Mouse (Mus musculus) heart, adult 2 months (tissue): Measurements from ENCODE around the gene Sema7a. TPM values are rescaled to one million over a fixed set of nuclear protein-coding genes. Genes with fewer than 3 reads are reported as not detected.

ENCODE experiments used
- DNase-seq, 2 experiments: peaks; one replicate each; pipeline ENCODE4 v3.0.0; 2021
- H3K27ac ChIP-seq: fragments of 200-600 bp; 2 replicates; pipeline ENCODE4 v1.8.1; 2022
- H3K27me3 ChIP-seq: fragments of 200-500 bp; 2 replicates; pipeline ENCODE4 v1.6.1; 2012; ENCODE audit warnings: mild to moderate bottlenecking, low read length, inconsistent platforms, mixed read lengths; ENCODE audit not compliant: control insufficient read depth, insufficient read depth
- H3K36me3 ChIP-seq: fragments of 200-500 bp; 2 replicates; pipeline ENCODE4 v1.6.1; 2012; ENCODE audit warnings: low read length, inconsistent platforms; ENCODE audit not compliant: control insufficient read depth, insufficient read depth
- H3K4me1 ChIP-seq: fragments of 200-500 bp; 2 replicates; pipeline ENCODE4 v1.6.1; 2011; ENCODE audit warnings: low read length; ENCODE audit not compliant: control insufficient read depth, insufficient read depth
- H3K4me3 ChIP-seq: fragments of 200-600 bp; 2 replicates; pipeline ENCODE4 v1.8.1; 2022
- H3K79me2 ChIP-seq: fragments of 200-500 bp; replicated peaks from 2 replicates; pipeline ENCODE4 v1.6.1; 2012; ENCODE audit warnings: mild to moderate bottlenecking, inconsistent platforms, low read length, moderate library complexity, mixed read lengths; ENCODE audit not compliant: control insufficient read depth, insufficient read depth
- H3K9ac ChIP-seq: fragments of 200-500 bp; 2 replicates; pipeline ENCODE4 v1.6.1; 2012; ENCODE audit warnings: low read depth, mild to moderate bottlenecking, control low read depth, inconsistent platforms, low read length, mixed read lengths
- CTCF ChIP-seq: fragments of 200-600 bp; IDR thresholded peaks from 2 replicates; pipeline ENCODE4 v1.8.1; 2022; ENCODE audit warnings: antibody characterized with exemption, mild to moderate bottlenecking, moderate library complexity
- EP300 ChIP-seq: fragments of 200-500 bp; IDR thresholded peaks from 2 replicates; pipeline ENCODE4 v1.6.1; 2011; ENCODE audit warnings: low read depth, low read length, control low read depth; ENCODE audit not compliant: insufficient read depth
- POLR2A ChIP-seq: fragments of 200-500 bp; IDR thresholded peaks from 2 replicates; pipeline ENCODE4 v1.6.1; 2011; ENCODE audit warnings: mild to moderate bottlenecking, low read depth, low read length, control low read depth; ENCODE audit not compliant: insufficient read depth
- WGBS: fragments of 180-500 bp; shearing (Covaris S2); methylation state at CpG from one replicate; pipeline ENCODE4 v1.1.7; 2018; 5-methylcytosine and 5-hydroxymethylcytosine counted together
- intact Hi-C: fragments of 180-260 bp; cut with DNase I; formaldehyde crosslinking; loops from one replicate; pipeline ENCODE4 v1.15.1; 2025
- polyA plus RNA-seq: library from polyadenylated mRNA; depleted of rRNA; stranded (reverse); fragments of >200 nt; gene quantifications from 2 replicates; pipeline ENCODE4 v1.2.3, GENCODE M21; 2012; rRNA removed
- total RNA-seq, 2 experiments: library from RNA; stranded (reverse); gene quantifications; 2 replicates each; pipeline ENCODE4 v1.2.3; 2021

The Sema7a gene
- total and polyA plus RNA-seq, 3 experiments, result 26.7 to 31.1 (median 29.0) TPM

DNA sequence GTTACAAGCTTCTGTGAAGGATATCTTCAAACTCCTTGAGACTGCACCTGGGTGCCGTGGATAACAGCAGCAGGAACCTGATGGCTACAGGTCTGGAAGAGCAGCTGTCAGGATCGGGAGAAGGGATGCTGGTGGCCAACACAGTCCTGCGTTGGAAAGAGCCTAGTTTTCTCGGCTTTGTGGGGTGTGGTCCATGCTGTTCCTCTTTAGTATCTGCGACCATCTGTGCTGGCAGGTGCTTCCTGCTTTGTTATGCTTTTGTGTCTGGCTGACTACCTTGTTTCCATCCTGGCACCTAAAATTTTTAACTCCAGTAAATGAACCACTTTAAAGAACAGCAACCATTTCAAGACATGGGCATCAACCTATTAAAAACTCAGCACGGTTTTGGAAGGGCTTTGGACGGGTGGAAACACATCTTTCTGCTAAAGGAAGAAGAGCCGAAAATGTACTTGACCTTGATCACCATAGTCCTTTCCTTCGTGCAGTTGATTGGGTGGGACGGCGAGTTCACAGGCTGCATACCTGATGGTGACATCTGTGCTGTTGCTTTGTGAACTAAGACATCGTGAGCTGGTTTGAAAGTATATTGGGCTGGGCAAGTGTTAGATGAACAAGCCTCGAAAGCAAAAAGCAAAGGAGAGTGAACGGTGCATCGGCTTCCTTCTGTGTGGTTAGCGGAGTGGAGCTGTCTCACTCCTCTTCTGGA is 66.0 kb downstream of the Sema7a start, which contains the start of gene Cyp11a1:
TSS of gene Cyp11a1 (plus strand) at position 659 of the 709 bp plus-strand sequence.
- Histone ChIP-seq H3K4me3 (no peak within 1 kb of the TSS), H3K79me2 (no peaks in the 10 kb centered on the region), H3K4me1 (no peaks in the 10 kb centered on the region), H3K9ac (no peak within 1 kb of the TSS), H3K27ac (no peak within 1 kb of the TSS), H3K36me3 (no peaks in the 10 kb centered on the region), H3K27me3 (no peaks in the 10 kb centered on the region)
- WGBS, result 77% methylated on average over 16 of the region's 16 CpGs
- no peak for DNase-seq
- no peak for TF ChIP-seq EP300
- no peak for TF ChIP-seq POLR2A
- no peak for TF ChIP-seq CTCF
- intact Hi-C loops, result no loop called here

- Histone ChIP-seq H3K9ac (no peak overlapping the region), H3K27ac (no peak overlapping the region), H3K4me3 (no peak overlapping the region), H3K27me3 (no peaks in the 10 kb centered on the region), H3K36me3 (no peaks in the 10 kb centered on the region), H3K4me1 (no peaks in the 10 kb centered on the region), H3K79me2 (no peaks in the 10 kb centered on the region)
- TF ChIP-seq POLR2A (no peak), EP300 (no peak), CTCF (no peak)
- no peak for DNase-seq
- intact Hi-C loops, result no loop called here
- 60% methylated on average over 12 of the region's 12 CpGs for WGBS
Observed at GRCm38 (mm10) chr9:58008336-58009014, 68.6 kb downstream of the Sema7a start.

DNA sequence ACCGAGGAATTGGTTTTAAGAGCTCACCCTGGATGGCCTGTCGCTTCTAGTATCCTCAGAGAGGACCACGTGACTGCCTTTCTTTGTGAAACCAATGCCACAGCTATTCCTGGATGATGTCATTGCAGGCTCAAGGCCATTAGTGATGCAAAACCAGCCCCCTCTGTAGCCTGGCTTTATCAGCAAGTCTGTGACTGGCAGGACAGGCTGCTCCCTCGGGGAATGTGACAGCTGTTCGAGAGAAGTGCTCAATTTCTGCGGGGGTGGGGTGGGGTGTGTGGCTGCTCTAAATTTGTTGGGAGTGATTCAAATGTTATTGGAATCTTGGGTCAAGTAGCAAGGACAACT is 69.1 kb downstream of the Sema7a start:
- no peaks in the 10 kb centered on the region for H3K79me2 ChIP-seq
- no peaks in the 10 kb centered on the region for H3K36me3 ChIP-seq
- no peak overlapping the region for H3K27ac ChIP-seq
- no peak overlapping the region for H3K9ac ChIP-seq
- H3K4me3 ChIP-seq, result no peak overlapping the region
- no peaks in the 10 kb centered on the region for H3K27me3 ChIP-seq
- intact Hi-C loops, result no loop called here
- H3K4me1 ChIP-seq, result no peaks in the 10 kb centered on the region
- TF ChIP-seq EP300 (peak; percentile 71; the same call in 1 of the 2 replicates), CTCF (no peak), POLR2A (no peak)
- WGBS, result 2% methylated on average over 6 of the region's 6 CpGs
- DNase-seq, result peak; percentile 56 to 75

GRCm38 (mm10) chr9:58009588-58009987 is 69.7 kb downstream of the Sema7a start:
- 50% methylated on average over 3 of the region's 3 CpGs for WGBS
- H3K27ac ChIP-seq, result no peak overlapping the region
- intact Hi-C loops, result no loop called here
- H3K4me1 ChIP-seq, result no peaks in the 10 kb centered on the region
- H3K79me2 ChIP-seq, result no peaks in the 10 kb centered on the region
- H3K27me3 ChIP-seq, result no peaks in the 10 kb centered on the region
- H3K9ac ChIP-seq, result no peak overlapping the region
- no peak overlapping the region for H3K4me3 ChIP-seq
- H3K36me3 ChIP-seq, result no peaks in the 10 kb centered on the region
- no peak for TF ChIP-seq POLR2A
- no peak for TF ChIP-seq EP300
- TF ChIP-seq CTCF, result peak; percentile 26; the same call in 1 of the 2 replicates
- DNase-seq, result no peak

- 58% methylated on average over 7 of the region's 7 CpGs for WGBS
- H3K27ac ChIP-seq, result no peak overlapping the region
- H3K4me1 ChIP-seq, result no peaks in the 10 kb centered on the region
- no peak overlapping the region for H3K4me3 ChIP-seq
- TF ChIP-seq CTCF, result no peak
- no peak for TF ChIP-seq EP300
- TF ChIP-seq POLR2A, result no peak
- no peaks in the 10 kb centered on the region for H3K36me3 ChIP-seq
- H3K79me2 ChIP-seq, result no peaks in the 10 kb centered on the region
- no peak overlapping the region for H3K9ac ChIP-seq
- no peak for DNase-seq
- no peaks in the 10 kb centered on the region for H3K27me3 ChIP-seq
- intact Hi-C loops, result no loop called here
Observed at GRCm38 (mm10) chr9:58011027-58011426, 71.1 kb downstream of the Sema7a start.

DNA sequence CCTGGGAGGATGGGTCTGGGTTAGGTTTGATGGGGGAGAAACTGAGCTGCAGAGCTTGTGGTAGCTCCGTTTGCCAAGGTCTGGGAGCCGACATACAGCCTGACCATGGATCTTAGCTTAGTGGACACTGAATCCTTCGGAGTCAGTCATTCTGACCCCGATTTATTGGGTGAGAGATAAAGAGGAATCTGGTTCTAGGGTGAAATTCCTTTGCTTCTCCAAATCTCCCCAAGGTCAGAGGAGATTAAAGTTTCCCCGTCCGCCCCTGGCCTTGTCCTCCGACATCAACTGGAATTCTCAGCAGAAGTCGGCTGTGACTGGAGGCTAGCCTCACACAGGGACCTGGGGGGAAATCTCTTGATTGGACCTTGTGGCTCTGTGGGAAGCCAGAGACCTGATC is 71.6 kb downstream of the Sema7a start:
- no peak overlapping the region for H3K4me3 ChIP-seq
- intact Hi-C loops, result no loop called here
- no peak overlapping the region for H3K27ac ChIP-seq
- H3K27me3 ChIP-seq, result no peaks in the 10 kb centered on the region
- WGBS, result 80% methylated on average over 8 of the region's 8 CpGs
- no peaks in the 10 kb centered on the region for H3K36me3 ChIP-seq
- no peaks in the 10 kb centered on the region for H3K79me2 ChIP-seq
- no peaks in the 10 kb centered on the region for H3K4me1 ChIP-seq
- H3K9ac ChIP-seq, result no peak overlapping the region
- no peak for DNase-seq
- TF ChIP-seq POLR2A (no peak), CTCF (no peak), EP300 (no peak)

Other genes with a start within 250 kb of the Sema7a start
- gene Edc3, start 231.6 kb upstream of the Sema7a start, total RNA-seq, result 1 to 10 TPM; 5.3 to 5.7 TPM
- gene Edc3, start 231.6 kb upstream of the Sema7a start, polyA plus RNA-seq, result 5.5 and 6.6 TPM in 2 replicates
- gene Clk3, start 174.3 kb upstream of the Sema7a start, total RNA-seq, result 10 to 100 TPM; 27.6 to 33.8 TPM
- 61.7 and 124 TPM in 2 replicates for gene Clk3, start 174.3 kb upstream of the Sema7a start, polyA plus RNA-seq
- 1 to 10 TPM; 4.0 to 4.6 TPM for gene Arid3b, start 103.3 kb upstream of the Sema7a start, total RNA-seq
- 3.6 and 3.8 TPM in 2 replicates for gene Arid3b, start 103.3 kb upstream of the Sema7a start, polyA plus RNA-seq
- gene Ubl7, start 29.1 kb upstream of the Sema7a start, total RNA-seq, result 10 to 100 TPM; 75.2 to 83.2 TPM
- gene Ubl7, start 29.1 kb upstream of the Sema7a start, polyA plus RNA-seq, result 139 and 142 TPM in 2 replicates
- gene Cyp11a1, start 66.3 kb downstream of the Sema7a start, total RNA-seq, result under 1 TPM in 1 of 2 experiments, not detected in 1; 0.29 TPM
- 0.06 and 0.29 TPM in 2 replicates for gene Cyp11a1, start 66.3 kb downstream of the Sema7a start, polyA plus RNA-seq
- gene Stra6, start 123.7 kb downstream of the Sema7a start, total RNA-seq, result under 1 TPM; 0.34 to 0.65 TPM
- 0.68 and 1.3 TPM in 2 replicates for gene Stra6, start 123.7 kb downstream of the Sema7a start, polyA plus RNA-seq
- not detected for gene Ccdc33, start 178.7 kb downstream of the Sema7a start, total RNA-seq
- 1.3 TPM in 1 of 2 replicates, not detected in the other for gene Ccdc33, start 178.7 kb downstream of the Sema7a start, polyA plus RNA-seq